Comparison of ENCODE assay signal across 22 mouse cellular contexts in genomic region chr9:50191136-50191535, GRCm38 (mm10).
DNase-seq lines count a peak whose midpoint lies in the region; ATAC-seq and TF ChIP-seq lines count a peak whose summit lies in the region.
"Had no signal": no experiment of that assay in that cellular context is flagged by ENCODE, and none has a peak within 500 bp of the region (broad histone marks: within the 10 kb centered on the region; RNA-seq: fewer than 3 reads in every experiment).

No protein-coding gene starts in this region.

- TF ChIP-seq CTCF in forebrain, postnatal 0 days (IDR thresholded peaks at IDR 0.05; ENCODE audit: low read depth) = no peak

- H3K4me3 ChIP-seq in embryonic facial prominence, embryonic 11.5 days (ENCODE audit: low read depth, low read length) = no peak overlapping the region
- no peak overlapping the region for H3K4me3 ChIP-seq in forebrain, postnatal 0 days (ENCODE audit: low read depth, low read length)
- no peak overlapping the region for H3K4me3 ChIP-seq in intestine, embryonic 16.5 days (ENCODE audit: low read length)
- H3K4me3 ChIP-seq: erythroblast, embryonic 14.5 days; hindbrain, embryonic 10.5 days; limb, embryonic 15.5 days; liver, embryonic 15.5 days; midbrain, embryonic 13.5 days; myocyte had no signal

- no peak for ATAC-seq in embryonic facial prominence, embryonic 11.5 days (replicated peaks; ENCODE audit: insufficient number of reproducible peaks, low FRiP score, low TSS enrichment, low read depth)
- peak; percentile 27; the same call in 1 of the 2 replicates for ATAC-seq in forebrain, postnatal 0 days
- no peak for ATAC-seq in intestine, embryonic 16.5 days
- ATAC-seq: inflammation-experienced regulatory T-cells, adult 6 months; midbrain, embryonic 13.5 days had no signal

- H3K4me2 ChIP-seq in embryonic facial prominence, embryonic 11.5 days (ENCODE audit: low read depth, low read length) = no peak overlapping the region
- H3K4me2 ChIP-seq in forebrain, postnatal 0 days (ENCODE audit: low read depth) = no peak overlapping the region
- H3K4me2 ChIP-seq in intestine, embryonic 16.5 days (ENCODE audit: low read depth, low read length) = no peak overlapping the region
- H3K4me2 ChIP-seq: limb, embryonic 15.5 days; liver, embryonic 15.5 days; midbrain, embryonic 13.5 days had no signal

- no peak overlapping the region for H3K27ac ChIP-seq in embryonic facial prominence, embryonic 11.5 days (replicated peaks; ENCODE audit: low read depth, low read length)
- 0 out of 2 replicates have a peak overlapping the region, but pooled peaks have one; percentile 2 for H3K27ac ChIP-seq in forebrain, postnatal 0 days (ENCODE audit: low read depth, low read length)
- no peak overlapping the region for H3K27ac ChIP-seq in intestine, embryonic 16.5 days (ENCODE audit: low read length)
- H3K27ac ChIP-seq: hindbrain, embryonic 10.5 days; limb, embryonic 15.5 days; liver, embryonic 15.5 days; midbrain, embryonic 13.5 days had no signal

- no peaks in the 10 kb centered on the region for H3K9me3 ChIP-seq in embryonic facial prominence, embryonic 11.5 days (replicated peaks; ENCODE audit: control insufficient read depth, low read length)
- H3K9me3 ChIP-seq in forebrain, postnatal 0 days (ENCODE audit: low read length) = no peaks in the 10 kb centered on the region
- no peaks in the 10 kb centered on the region for H3K9me3 ChIP-seq in intestine, embryonic 16.5 days (ENCODE audit: control insufficient read depth, low read length)
- H3K9me3 ChIP-seq: hindbrain, embryonic 10.5 days; limb, embryonic 15.5 days; liver, embryonic 15.5 days; midbrain, embryonic 13.5 days had no signal

- H3K36me3 ChIP-seq in embryonic facial prominence, embryonic 11.5 days (replicated peaks; ENCODE audit: control insufficient read depth, insufficient read depth, low read depth, low read length) = no peaks in the 10 kb centered on the region
- H3K36me3 ChIP-seq in forebrain, postnatal 0 days (ENCODE audit: insufficient read depth) = no peaks in the 10 kb centered on the region
- H3K36me3 ChIP-seq in intestine, embryonic 16.5 days (ENCODE audit: control insufficient read depth, insufficient read depth, low read length) = no peaks in the 10 kb centered on the region
- H3K36me3 ChIP-seq: hindbrain, embryonic 10.5 days; limb, embryonic 15.5 days; liver, embryonic 15.5 days; midbrain, embryonic 13.5 days had no signal

- no peaks in the 10 kb centered on the region for H3K4me1 ChIP-seq in embryonic facial prominence, embryonic 11.5 days (ENCODE audit: control insufficient read depth, insufficient read depth, low read length)
- no peaks in the 10 kb centered on the region for H3K4me1 ChIP-seq in forebrain, postnatal 0 days (ENCODE audit: insufficient read depth)
- no peaks in the 10 kb centered on the region for H3K4me1 ChIP-seq in intestine, embryonic 16.5 days (ENCODE audit: control insufficient read depth, insufficient read depth, low read length)
- H3K4me1 ChIP-seq: liver, embryonic 15.5 days had no signal

- DNase-seq in kidney, postnatal 10 days = peak; percentile 28
- DNase-seq in kidney, adult 11 months = no peak
- DNase-seq in embryo, embryonic 10 days (ENCODE audit: low spot score) = peak; percentile 63
- peak; percentile 20 for DNase-seq in embryonic facial prominence, embryonic 11.5 days (ENCODE audit: low spot score)
- peak; percentile 16 for DNase-seq in forebrain, postnatal 0 days
- no peak for DNase-seq in cerebellum, adult 18-20 months
- DNase-seq: B cell, adult 2 months; cerebellum, adult 9-11 months; gastrocnemius, postnatal 14 days; heart, adult 18-20 months; kidney, postnatal 14 days; lung, postnatal 14 days; right cerebral cortex, postnatal 4 days; thymus, adult 2 months had no signal

- H3K27me3 ChIP-seq in embryonic facial prominence, embryonic 11.5 days (ENCODE audit: control insufficient read depth, insufficient read depth, low read length) = no peaks in the 10 kb centered on the region
- H3K27me3 ChIP-seq in forebrain, postnatal 0 days (ENCODE audit: insufficient read depth, low read length) = no peaks in the 10 kb centered on the region
- no peaks in the 10 kb centered on the region for H3K27me3 ChIP-seq in intestine, embryonic 16.5 days (replicated peaks; ENCODE audit: control insufficient read depth, insufficient read depth, low read length)
- H3K27me3 ChIP-seq: limb, embryonic 15.5 days; liver, embryonic 15.5 days; midbrain, embryonic 13.5 days had no signal

- no peak overlapping the region for H3K9ac ChIP-seq in embryonic facial prominence, embryonic 11.5 days (replicated peaks; ENCODE audit: low read length)
- H3K9ac ChIP-seq in forebrain, postnatal 0 days = no peak overlapping the region
- no peak overlapping the region for H3K9ac ChIP-seq in intestine, embryonic 16.5 days (ENCODE audit: low read depth, low read length)
- H3K9ac ChIP-seq: limb, embryonic 15.5 days; liver, embryonic 15.5 days; midbrain, embryonic 13.5 days had no signal

- 4% methylated on average over 3 of the region's 3 CpGs for WGBS in embryonic facial prominence, embryonic 11.5 days
- 12% methylated on average over 3 of the region's 3 CpGs for WGBS in forebrain, postnatal 0 days
- WGBS in intestine, embryonic 16.5 days = 29% methylated on average over 3 of the region's 3 CpGs

Comparison
In these comparisons a context has a peak if more than half of its experiments do, and no peak if none do; other contexts are left out.
1. DNase-seq: peak in kidney, postnatal 10 days (single experiment), embryo, embryonic 10 days (single experiment), embryonic facial prominence, embryonic 11.5 days (single experiment) and forebrain, postnatal 0 days (single experiment); none in kidney, adult 11 months (single experiment) and cerebellum, adult 18-20 months (0 of 2).